Mouse (Mus musculus) G1E-ER4 (cell line): ENCODE results near the gene Fgfr2. TPM values are rescaled to one million over a fixed set of nuclear protein-coding genes. Genes with fewer than 3 reads are reported as not detected.

Source experiments
- GATA1 ChIP-seq: IDR thresholded peaks from one replicate; pipeline ENCODE4 v1.8.0; 2012; ENCODE audit warnings: low read length, inconsistent platforms
- polyA plus RNA-seq: library from polyadenylated mRNA; stranded (reverse); fragments of >175 nt; gene quantifications from 2 replicates; pipeline ENCODE4 v1.2.3, GENCODE M21; 2012

Gene Fgfr2
- polyA plus RNA-seq, 1 experiment, result not detected

- TF ChIP-seq GATA1, result no peak
These were observed 234.5 kb downstream of the Fgfr2 start for GRCm38 (mm10) chr7:132888518-132889249.

GRCm38 (mm10) chr7:132888052-132888451 lies 235.1 kb downstream of the Fgfr2 start:
- no peak for TF ChIP-seq GATA1

- TF ChIP-seq GATA1, result no peak
These were observed 235.9 kb downstream of the Fgfr2 start for GRCm38 (mm10) chr7:132887019-132887804.

- TF ChIP-seq GATA1, result no peak
These were observed 239.1 kb downstream of the Fgfr2 start for GRCm38 (mm10) chr7:132884031-132884430.

- TF ChIP-seq GATA1, result no peak
These were observed 240.8 kb downstream of the Fgfr2 start for GRCm38 (mm10) chr7:132882343-132882742.

GRCm38 (mm10) chr7:132880276-132880675 lies 242.9 kb downstream of the Fgfr2 start:
- no peak for TF ChIP-seq GATA1

GRCm38 (mm10) chr7:132875391-132876086 lies 247.6 kb downstream of the Fgfr2 start:
- TF ChIP-seq GATA1, result no peak

- TF ChIP-seq GATA1, result no peak
These were observed 250.1 kb downstream of the Fgfr2 start for GRCm38 (mm10) chr7:132873043-132873442.

- TF ChIP-seq GATA1, result no peak
These were observed 256.8 kb downstream of the Fgfr2 start for GRCm38 (mm10) chr7:132866316-132866715.

- no peak for TF ChIP-seq GATA1
These were observed 263.9 kb downstream of the Fgfr2 start, which contains the start of gene Abraxas2 for GRCm38 (mm10) chr7:132859042-132859958. Gene Abraxas2, plus strand, starts transcription at chr7:132859225.

GRCm38 (mm10) chr7:132858043-132858608 lies 265.0 kb downstream of the Fgfr2 start:
- no peak for TF ChIP-seq GATA1

GRCm38 (mm10) chr7:132856083-132856482 lies 267.1 kb downstream of the Fgfr2 start:
- TF ChIP-seq GATA1, result no peak

GRCm38 (mm10) chr7:132853946-132854345 lies 269.2 kb downstream of the Fgfr2 start:
- TF ChIP-seq GATA1, result no peak

GRCm38 (mm10) chr7:132853361-132853760 lies 269.8 kb downstream of the Fgfr2 start:
- no peak for TF ChIP-seq GATA1
